Mouse (Mus musculus) G1E (cell line): ENCODE data around the gene Tbc1d25. TPM values are rescaled to one million over a fixed set of nuclear protein-coding genes. Genes with fewer than 3 reads are reported as not detected.

Experiments used
- ATAC-seq: 2 replicates; pipeline ENCODE4 v1.8.0; 2016; ENCODE audit warnings: mild to moderate bottlenecking; ENCODE audit not compliant: insufficient number of reproducible peaks, poor library complexity, low FRiP score, severe bottlenecking; ENCODE audit errors: extremely low read depth
- DNase-seq: peaks from one replicate; pipeline ENCODE4 v3.0.0; 2012; ENCODE audit warnings: low spot score
- H3K27me3 ChIP-seq: 2 replicates; pipeline ENCODE4 v1.6.1; 2012; ENCODE audit warnings: mild to moderate bottlenecking, low read length, inconsistent platforms; ENCODE audit not compliant: insufficient read depth
- H3K36me3 ChIP-seq: replicated peaks from 2 replicates; pipeline ENCODE3; 2012; ENCODE audit warnings: mild to moderate bottlenecking, inconsistent platforms
- H3K4me1 ChIP-seq: 2 replicates; pipeline ENCODE4 v1.6.1; 2012; ENCODE audit warnings: low read depth, low read length, inconsistent platforms, mixed read lengths; ENCODE audit not compliant: insufficient read depth
- H3K4me3 ChIP-seq: 2 replicates; pipeline ENCODE4 v1.5.1; 2012; ENCODE audit warnings: low read depth, mild to moderate bottlenecking, inconsistent platforms, low read length, moderate library complexity, mixed read lengths
- H3K9me3 ChIP-seq: replicated peaks from 2 replicates; pipeline ENCODE4 v1.6.1; 2012; ENCODE audit warnings: inconsistent platforms
- CTCF ChIP-seq: IDR thresholded peaks from 2 replicates; pipeline ENCODE4 v1.5.1; 2012; ENCODE audit warnings: low read depth, low read length, inconsistent platforms, mixed read lengths
- GATA1 ChIP-seq: IDR thresholded peaks from 2 replicates; pipeline ENCODE4 v1.6.1; 2012; ENCODE audit warnings: borderline replicate concordance, low read length, inconsistent platforms, mixed read lengths
- GATA2 ChIP-seq: IDR thresholded peaks from 2 replicates; pipeline ENCODE4 v1.6.1; 2012; ENCODE audit warnings: low read depth, low read length, inconsistent platforms, borderline replicate concordance
- POLR2AphosphoS5 ChIP-seq: IDR thresholded peaks from 2 replicates; pipeline ENCODE4 v1.6.1; 2012; ENCODE audit warnings: low read depth, low read length, inconsistent platforms; ENCODE audit not compliant: insufficient replicate concordance
- TAL1 ChIP-seq: conservative IDR thresholded peaks from 2 replicates; pipeline ENCODE4 v1.6.1; 2012; ENCODE audit warnings: low read depth, low read length, inconsistent platforms, mixed read lengths
- polyA plus RNA-seq: library from polyadenylated mRNA; stranded (reverse); fragments of >175 nt; gene quantifications from 2 replicates; pipeline ENCODE4 v1.2.3, GENCODE M21; 2012
- total RNA-seq, 2 experiments: library from RNA; stranded (forward) in 1 of 2; stranded (reverse) in 1 of 2; fragments of 200-1000 nt in 1 of 2; fragments of >200 nt in 1 of 2; fragmentation: Nextera tagmentation in 1 of 2; gene quantifications; 2 replicates each; pipeline ENCODE4 v1.2.3; 2014 to 2017

Gene Tbc1d25
- total and polyA plus RNA-seq, 3 experiments = 4.4 to 9.7 (median 6.5) TPM

DNA sequence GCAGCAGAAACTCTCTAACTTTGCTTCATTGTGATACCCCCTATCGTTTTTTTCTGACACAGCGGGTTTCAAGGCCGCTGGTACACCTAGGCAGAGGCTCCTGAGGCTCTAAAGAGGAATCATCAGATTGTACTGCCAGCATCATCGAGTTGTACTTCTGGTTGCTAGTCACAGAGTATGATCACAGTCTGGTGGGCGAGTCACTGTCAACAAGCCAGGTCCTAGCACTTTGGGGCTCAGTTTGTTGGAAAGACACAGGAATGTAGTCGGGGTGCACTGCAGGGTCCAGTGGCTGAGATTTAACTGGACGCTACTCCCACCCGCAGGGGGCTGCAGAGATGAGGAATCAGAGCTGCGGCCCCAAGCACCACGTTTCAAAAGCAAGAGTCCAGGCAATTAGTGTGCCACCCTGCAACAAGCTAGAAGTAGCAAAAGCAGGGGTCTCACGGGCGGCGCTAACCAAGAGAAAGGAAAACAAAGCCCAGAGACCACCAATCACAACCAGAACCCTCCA lies 16.2 kb upstream of the Tbc1d25 start:
- TF ChIP-seq GATA1 (no peak), TAL1 (no peak), GATA2 (no peak), CTCF (no peak), POLR2AphosphoS5 (no peak)
- DNase-seq = no peak
- H3K4me1 ChIP-seq = peaks cover 24% of the 10 kb centered on the region
- no peak for ATAC-seq
- H3K27me3 ChIP-seq = no peaks in the 10 kb centered on the region
- no peaks in the 10 kb centered on the region for H3K9me3 ChIP-seq
- peaks cover 17% of the 10 kb centered on the region for H3K36me3 ChIP-seq
- H3K4me3 ChIP-seq = peak overlapping the region; percentile 81

DNA sequence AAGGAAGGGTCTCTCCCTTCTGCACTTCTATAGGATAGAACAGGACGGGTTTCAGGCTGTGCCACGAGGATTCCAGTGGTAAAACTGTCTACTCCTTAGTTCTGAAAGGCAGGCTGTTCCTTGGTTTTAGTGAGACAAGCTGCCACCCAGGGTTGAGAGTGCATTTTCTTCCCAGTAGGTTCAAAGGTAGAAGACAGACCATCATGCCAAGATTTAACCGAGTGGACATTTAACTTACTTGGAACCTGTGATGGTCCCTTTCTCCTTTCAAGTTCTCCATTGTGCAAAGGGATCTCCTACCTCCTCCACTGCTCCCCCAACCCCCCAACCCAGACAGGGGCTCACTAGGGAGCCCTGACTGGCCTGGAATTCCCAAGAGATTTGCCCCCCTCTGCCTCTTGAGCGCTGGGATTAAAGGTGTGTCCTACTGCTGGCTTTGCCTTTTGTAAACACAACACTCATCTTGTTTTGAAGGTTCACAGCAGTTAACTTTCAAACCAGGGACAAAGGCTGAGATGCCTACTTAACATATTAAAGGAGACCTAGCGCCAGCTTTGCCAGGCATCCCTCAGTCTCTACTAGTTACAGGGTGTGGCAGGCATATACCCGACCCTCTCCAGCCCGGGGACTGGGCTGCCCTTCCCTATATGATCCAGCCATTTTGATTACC lies 7.0 kb upstream of the Tbc1d25 start:
- Histone ChIP-seq H3K36me3 (peaks cover 29% of the 10 kb centered on the region), H3K27me3 (no peaks in the 10 kb centered on the region), H3K4me3 (no peak overlapping the region), H3K9me3 (no peaks in the 10 kb centered on the region), H3K4me1 (no peaks in the 10 kb centered on the region; the same call in 1 of the 2 replicates)
- ATAC-seq = no peak
- no peak for TF ChIP-seq POLR2AphosphoS5
- no peak for DNase-seq

DNA sequence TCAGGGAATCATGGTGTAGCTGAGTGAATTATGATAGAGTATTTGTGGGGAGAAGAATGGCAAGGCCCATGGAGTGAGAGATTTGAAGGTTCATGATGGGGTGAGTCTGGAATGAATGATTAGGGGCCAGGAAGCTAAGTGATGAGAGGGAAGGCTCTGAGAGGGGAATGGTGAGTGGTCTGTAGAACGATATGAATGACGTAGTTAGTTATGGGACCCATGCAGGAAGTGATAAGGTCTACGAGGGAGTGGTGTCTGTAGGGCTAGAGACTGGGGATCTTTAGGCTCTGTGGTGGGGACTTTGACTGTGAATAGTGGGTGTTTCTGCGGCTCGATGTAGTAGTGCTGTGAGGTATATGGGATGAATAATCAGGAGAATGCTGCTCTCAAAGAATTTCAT lies 3.7 kb upstream of the Tbc1d25 start:
- Histone ChIP-seq H3K4me3 (no peak overlapping the region), H3K9me3 (no peaks in the 10 kb centered on the region), H3K36me3 (peaks cover 2% of the 10 kb centered on the region), H3K4me1 (peaks cover 6% of the 10 kb centered on the region; the same call in 1 of the 2 replicates), H3K27me3 (no peaks in the 10 kb centered on the region)
- TF ChIP-seq CTCF = no peak
- no peak for TF ChIP-seq POLR2AphosphoS5
- no peak for TF ChIP-seq TAL1
- no peak for TF ChIP-seq GATA2
- no peak for TF ChIP-seq GATA1
- no peak for DNase-seq
- ATAC-seq = no peak

DNA sequence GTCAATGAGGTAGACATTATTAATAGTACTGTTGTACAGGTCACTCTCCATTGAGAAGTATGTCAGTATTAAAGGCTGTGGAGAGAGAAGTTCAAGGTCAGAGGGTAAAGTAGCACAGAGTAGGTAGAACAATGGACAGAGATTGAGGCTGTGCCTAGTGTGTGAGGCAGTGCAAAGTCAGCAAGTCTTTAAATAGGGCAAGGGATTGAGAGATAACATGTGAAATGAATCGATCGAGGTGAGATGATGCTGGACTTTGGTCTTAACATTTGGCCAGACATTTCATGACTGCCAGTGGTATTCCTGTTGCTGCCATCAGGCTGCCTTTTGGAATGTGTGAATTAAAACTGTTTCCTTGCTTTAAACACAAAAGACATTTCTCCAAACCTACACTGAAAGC lies 2.9 kb upstream of the Tbc1d25 start:
- TF ChIP-seq TAL1 (no peak), CTCF (no peak), POLR2AphosphoS5 (no peak), GATA2 (no peak), GATA1 (no peak)
- DNase-seq = no peak
- Histone ChIP-seq H3K27me3 (no peaks in the 10 kb centered on the region), H3K9me3 (no peaks in the 10 kb centered on the region), H3K4me1 (peaks cover 13% of the 10 kb centered on the region; the same call in 1 of the 2 replicates), H3K4me3 (no peak overlapping the region), H3K36me3 (peaks cover 8% of the 10 kb centered on the region)
- ATAC-seq = no peak

DNA sequence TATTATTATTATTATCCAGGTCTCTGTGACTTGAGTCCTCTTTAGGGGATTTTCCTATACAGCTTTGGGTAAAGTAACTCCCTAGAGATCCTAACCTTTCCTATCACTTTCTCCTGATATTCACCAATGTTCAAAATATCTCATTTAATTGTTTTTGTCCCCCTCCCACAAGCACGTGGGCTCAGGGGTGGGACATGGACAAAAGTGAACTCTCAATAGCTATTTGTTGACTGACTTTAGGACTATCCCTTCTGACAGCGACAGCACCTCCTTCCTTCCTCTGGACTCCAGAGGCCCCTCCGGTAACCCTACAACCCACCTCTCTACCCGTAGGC lies 845 bp downstream of the Tbc1d25 start:
- ATAC-seq (no peak), DNase-seq (peak; percentile 27)
- Histone ChIP-seq H3K36me3 (peaks cover 35% of the 10 kb centered on the region), H3K4me3 (peak overlapping the region; percentile 82), H3K4me1 (peaks cover 13% of the 10 kb centered on the region; the same call in 1 of the 2 replicates), H3K27me3 (no peaks in the 10 kb centered on the region), H3K9me3 (no peaks in the 10 kb centered on the region)
- TF ChIP-seq GATA2 = no peak
- no peak for TF ChIP-seq TAL1
- no peak for TF ChIP-seq POLR2AphosphoS5
- no peak for TF ChIP-seq CTCF
- no peak for TF ChIP-seq GATA1

DNA sequence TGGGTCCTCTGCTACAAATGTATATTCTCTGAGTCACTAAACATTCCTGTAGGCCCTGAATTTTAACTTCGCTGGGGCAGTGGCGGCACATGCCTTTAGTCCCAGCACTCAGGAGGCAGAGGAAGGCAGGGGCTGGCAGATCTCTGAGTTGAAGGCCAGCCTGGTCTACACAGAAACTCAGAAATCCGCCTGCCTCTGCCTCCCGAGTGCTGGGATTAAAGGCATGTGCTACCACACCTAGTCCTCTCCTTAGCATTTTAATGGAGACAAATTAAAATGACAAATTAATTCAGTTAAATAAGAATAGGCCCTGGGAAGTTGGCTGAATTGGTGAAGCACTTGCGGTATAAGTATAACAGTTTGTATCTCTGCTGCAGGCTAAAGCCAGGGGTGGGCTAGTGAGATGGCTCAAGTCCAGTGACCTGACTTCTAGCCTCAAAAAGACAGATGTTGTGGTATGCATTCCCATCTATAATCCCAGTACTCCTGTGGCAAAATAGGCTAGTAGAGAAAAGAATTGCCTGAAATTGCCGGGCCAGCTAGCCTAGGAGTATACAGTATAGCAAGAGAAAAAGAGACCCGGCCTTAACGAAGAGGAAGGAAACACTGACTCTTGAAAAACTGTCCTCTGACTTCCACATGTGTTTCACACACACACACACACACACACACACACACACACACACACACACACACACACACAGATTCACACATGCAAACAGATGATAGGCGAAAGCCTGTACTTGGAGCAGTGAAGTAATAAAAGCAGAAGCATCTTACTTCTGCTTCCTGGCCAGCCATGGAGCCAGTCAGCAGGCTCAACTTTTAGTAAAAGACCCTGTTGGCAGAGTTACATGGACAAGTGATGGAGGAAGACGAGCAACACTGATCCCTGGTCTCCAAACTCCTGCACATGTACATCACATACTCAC lies 8.0 kb downstream of the Tbc1d25 start:
- H3K9me3 ChIP-seq = no peaks in the 10 kb centered on the region
- no peak overlapping the region for H3K4me3 ChIP-seq
- H3K4me1 ChIP-seq = no peaks in the 10 kb centered on the region; the same call in 1 of the 2 replicates
- no peak for TF ChIP-seq GATA2
- TF ChIP-seq TAL1 = no peak
- no peak for TF ChIP-seq POLR2AphosphoS5
- no peak for TF ChIP-seq GATA1
- TF ChIP-seq CTCF = no peak
- no peak for DNase-seq
- no peaks in the 10 kb centered on the region for H3K27me3 ChIP-seq
- peaks cover 70% of the 10 kb centered on the region for H3K36me3 ChIP-seq
- ATAC-seq = no peak
